Mouse (Mus musculus) E14TG2a.4 (cell line): ENCODE results near the gene Anapc16.

ENCODE experiments used
- H3K27me3 ChIP-seq: 2 replicates; pipeline ENCODE4 v1.6.1; 2014; ENCODE audit warnings: low read length, control low read depth; ENCODE audit not compliant: insufficient read depth
- H3K36me3 ChIP-seq: 2 replicates; pipeline ENCODE4 v1.6.1; 2014; ENCODE audit warnings: low read length, control low read depth; ENCODE audit not compliant: insufficient read depth
- H3K4me1 ChIP-seq: replicated peaks from 2 replicates; pipeline ENCODE4 v1.6.1; 2014; ENCODE audit warnings: low read depth, low read length, control low read depth
- H3K4me3 ChIP-seq: replicated peaks from 2 replicates; pipeline ENCODE4 v1.5.1; 2014; ENCODE audit warnings: mild to moderate bottlenecking, low read length
- H3K9me3 ChIP-seq: 2 replicates; pipeline ENCODE4 v1.6.1; 2014; ENCODE audit warnings: low read length, control low read depth
- CTCF ChIP-seq: conservative IDR thresholded peaks from 2 replicates; pipeline ENCODE4 v1.5.1; 2014; ENCODE audit warnings: low read length
- NANOG ChIP-seq: IDR thresholded peaks from 2 replicates; pipeline ENCODE4 v1.6.1; 2014; ENCODE audit warnings: borderline replicate concordance, low read length, mixed read lengths
- POU5F1 ChIP-seq: IDR thresholded peaks from 2 replicates; pipeline ENCODE4 v1.6.1; 2014; ENCODE audit warnings: low read length, borderline replicate concordance

Anapc16 gene

GRCm38 (mm10) chr10:59970450-59971062 is 32.4 kb downstream of the Anapc16 start:
- Histone ChIP-seq H3K4me1 (peaks cover 79% of the 10 kb centered on the region), H3K27me3 (peaks cover 84% of the 10 kb centered on the region), H3K9me3 (peaks cover 10% of the 10 kb centered on the region), H3K4me3 (peak overlapping the region; percentile 76), H3K36me3 (no peaks in the 10 kb centered on the region)
- TF ChIP-seq CTCF (no peak), POU5F1 (no peak), NANOG (no peak)

- Histone ChIP-seq H3K4me1 (peaks cover 80% of the 10 kb centered on the region), H3K4me3 (peak overlapping the region; percentile 76), H3K9me3 (peaks cover 10% of the 10 kb centered on the region), H3K36me3 (no peaks in the 10 kb centered on the region), H3K27me3 (peaks cover 83% of the 10 kb centered on the region)
- TF ChIP-seq NANOG = no peak
- TF ChIP-seq POU5F1 = no peak
- no peak for TF ChIP-seq CTCF
These were observed 33.0 kb downstream of the Anapc16 start for GRCm38 (mm10) chr10:59969821-59970449.

GRCm38 (mm10) chr10:59967309-59967942 is 35.5 kb downstream of the Anapc16 start:
- Histone ChIP-seq H3K4me3 (no peak overlapping the region), H3K9me3 (peaks cover 10% of the 10 kb centered on the region), H3K27me3 (peaks cover 74% of the 10 kb centered on the region), H3K4me1 (peaks cover 78% of the 10 kb centered on the region), H3K36me3 (no peaks in the 10 kb centered on the region)
- TF ChIP-seq POU5F1 = no peak
- no peak for TF ChIP-seq CTCF
- no peak for TF ChIP-seq NANOG

- Histone ChIP-seq H3K27me3 (peaks cover 73% of the 10 kb centered on the region), H3K9me3 (peaks cover 10% of the 10 kb centered on the region), H3K36me3 (no peaks in the 10 kb centered on the region), H3K4me1 (peaks cover 75% of the 10 kb centered on the region), H3K4me3 (no peak overlapping the region)
- TF ChIP-seq CTCF (peak; percentile 36), NANOG (no peak)
These were observed 36.2 kb downstream of the Anapc16 start for GRCm38 (mm10) chr10:59966743-59967142.

GRCm38 (mm10) chr10:59965788-59966187 is 37.1 kb downstream of the Anapc16 start:
- Histone ChIP-seq H3K27me3 (peaks cover 72% of the 10 kb centered on the region), H3K4me3 (peak overlapping the region; percentile 65; the same call in 1 of the 2 replicates), H3K9me3 (peaks cover 10% of the 10 kb centered on the region), H3K36me3 (no peaks in the 10 kb centered on the region), H3K4me1 (peaks cover 72% of the 10 kb centered on the region)
- TF ChIP-seq CTCF (no peak), POU5F1 (no peak), NANOG (no peak)

- Histone ChIP-seq H3K4me1 (peaks cover 71% of the 10 kb centered on the region), H3K27me3 (peaks cover 72% of the 10 kb centered on the region), H3K4me3 (peak overlapping the region; percentile 65), H3K36me3 (no peaks in the 10 kb centered on the region), H3K9me3 (peaks cover 10% of the 10 kb centered on the region)
- TF ChIP-seq POU5F1 (no peak), CTCF (no peak), NANOG (no peak)
These were observed 37.6 kb downstream of the Anapc16 start for GRCm38 (mm10) chr10:59965362-59965695.

- no peak for TF ChIP-seq POU5F1
- TF ChIP-seq CTCF = no peak
- no peak for TF ChIP-seq NANOG
- H3K9me3 ChIP-seq = peaks cover 10% of the 10 kb centered on the region
- H3K27me3 ChIP-seq = peaks cover 68% of the 10 kb centered on the region
- no peaks in the 10 kb centered on the region for H3K36me3 ChIP-seq
- peak overlapping the region; percentile 65 for H3K4me3 ChIP-seq
- H3K4me1 ChIP-seq = peaks cover 65% of the 10 kb centered on the region
These were observed 38.2 kb downstream of the Anapc16 start for GRCm38 (mm10) chr10:59964504-59965361.

GRCm38 (mm10) chr10:59963609-59964008 is 39.3 kb downstream of the Anapc16 start:
- peaks cover 10% of the 10 kb centered on the region for H3K9me3 ChIP-seq
- H3K36me3 ChIP-seq = no peaks in the 10 kb centered on the region
- peaks cover 71% of the 10 kb centered on the region for H3K27me3 ChIP-seq
- TF ChIP-seq CTCF (no peak), NANOG (no peak), POU5F1 (no peak)
- no peak overlapping the region; the same call in 1 of the 2 replicates for H3K4me3 ChIP-seq
- H3K4me1 ChIP-seq = peaks cover 73% of the 10 kb centered on the region
